Mouse (Mus musculus): ENCODE data around the gene Tmem79. TPM values are rescaled to one million over a fixed set of nuclear protein-coding genes. Genes with fewer than 3 reads are reported as not detected.
A peak's percentile ranks its signal among the peaks of the same experiment; 100 is the strongest.

The Tmem79 gene
- polyA plus RNA-seq, 1 experiment from 2014 or later, result 9.9 TPM

- WGBS, result 80% methylated on average over 6 of the region's 6 CpGs
- ATAC-seq (ENCODE audit: low read depth), result no peak
- Histone ChIP-seq H3K9ac (ENCODE audit: low read depth, low read length) (no peak overlapping the region), H3K4me3 (ENCODE audit: low read depth, low read length) (no peak overlapping the region), H3K4me1 (ENCODE audit: control insufficient read depth, insufficient read depth, low read length) (peaks cover 6% of the 10 kb centered on the region; the same call in 1 of the 2 replicates), H3K36me3 (ENCODE audit: control insufficient read depth, insufficient read depth, low read length) (peaks cover 64% of the 10 kb centered on the region), H3K9me3 (ENCODE audit: control insufficient read depth, low read length) (no peaks in the 10 kb centered on the region), H3K27me3 (replicated peaks; ENCODE audit: control insufficient read depth, insufficient read depth, low read length) (peaks cover 12% of the 10 kb centered on the region), H3K4me2 (ENCODE audit: low read depth, low read length) (no peak overlapping the region), H3K27ac (replicated peaks; ENCODE audit: low read depth, low read length) (no peak overlapping the region)
- no peak for DNase-seq (ENCODE audit: low spot score)
Measured at GRCm38 (mm10) chr3:88361096-88361495, 25.1 kb upstream of the Tmem79 start.

- no peak overlapping the region for H3K27ac ChIP-seq (replicated peaks; ENCODE audit: low read depth, low read length)
- 0 out of 2 replicates have a peak, but pooled peaks cover 2% of the 10 kb centered on the region for H3K27me3 ChIP-seq (replicated peaks; ENCODE audit: control insufficient read depth, insufficient read depth, low read length)
- H3K4me3 ChIP-seq (ENCODE audit: low read depth, low read length), result no peak overlapping the region
- no peak overlapping the region for H3K9ac ChIP-seq (ENCODE audit: low read depth, low read length)
- DNase-seq (ENCODE audit: low spot score) (no peak), ATAC-seq (ENCODE audit: low read depth) (no peak)
- 39% methylated on average over 3 of the region's 3 CpGs for WGBS
- H3K9me3 ChIP-seq (ENCODE audit: control insufficient read depth, low read length), result no peaks in the 10 kb centered on the region
- peaks cover 75% of the 10 kb centered on the region for H3K36me3 ChIP-seq (ENCODE audit: control insufficient read depth, insufficient read depth, low read length)
- no peak overlapping the region for H3K4me2 ChIP-seq (ENCODE audit: low read depth, low read length)
- peaks cover 6% of the 10 kb centered on the region; the same call in 1 of the 2 replicates for H3K4me1 ChIP-seq (ENCODE audit: control insufficient read depth, insufficient read depth, low read length)
Measured at GRCm38 (mm10) chr3:88359989-88360388, 24.0 kb upstream of the Tmem79 start.

DNA sequence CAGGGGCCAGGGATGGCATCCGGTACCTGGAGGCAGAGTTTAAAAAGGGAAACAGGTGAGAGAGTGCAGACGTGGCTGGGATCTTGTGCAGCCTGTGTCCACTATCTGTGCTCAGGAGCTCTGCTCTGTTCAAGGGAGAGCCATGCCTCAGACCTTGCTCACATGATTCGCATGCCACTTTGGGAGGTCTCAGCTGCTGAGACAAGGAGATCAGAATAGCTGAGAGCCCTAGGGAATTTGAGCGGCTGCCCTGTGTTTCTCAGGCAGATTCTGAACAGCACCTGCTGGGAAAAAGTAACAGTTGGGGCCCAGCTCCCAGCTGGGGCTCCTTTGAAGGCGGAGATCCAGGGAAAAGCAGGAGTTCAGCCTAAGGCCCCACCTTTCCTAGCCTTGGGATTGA lies 23.6 kb upstream of the Tmem79 start:
- H3K36me3 ChIP-seq (ENCODE audit: control insufficient read depth, insufficient read depth, low read length), result peaks cover 79% of the 10 kb centered on the region
- H3K9ac ChIP-seq (ENCODE audit: low read depth, low read length), result no peak overlapping the region
- H3K9me3 ChIP-seq (ENCODE audit: control insufficient read depth, low read length), result no peaks in the 10 kb centered on the region
- H3K27me3 ChIP-seq (replicated peaks; ENCODE audit: control insufficient read depth, insufficient read depth, low read length), result no peaks in the 10 kb centered on the region
- no peak overlapping the region for H3K27ac ChIP-seq (replicated peaks; ENCODE audit: low read depth, low read length)
- ATAC-seq (ENCODE audit: low read depth) (peak; percentile 19; the same call in 1 of the 2 replicates), DNase-seq (ENCODE audit: low spot score) (peak; percentile 66)
- H3K4me1 ChIP-seq (ENCODE audit: control insufficient read depth, insufficient read depth, low read length), result 0 out of 2 replicates have a peak, but pooled peaks cover 2% of the 10 kb centered on the region
- no peak overlapping the region for H3K4me3 ChIP-seq (ENCODE audit: low read depth, low read length)
- H3K4me2 ChIP-seq (ENCODE audit: low read depth, low read length), result no peak overlapping the region
- WGBS, result 60% methylated on average over 5 of the region's 5 CpGs

GRCm38 (mm10) chr3:88354396-88355165 lies 18.6 kb upstream of the Tmem79 start:
- Histone ChIP-seq H3K27me3 (replicated peaks; ENCODE audit: control insufficient read depth, insufficient read depth, low read length) (no peaks in the 10 kb centered on the region), H3K27ac (replicated peaks; ENCODE audit: low read depth, low read length) (no peak overlapping the region), H3K4me2 (ENCODE audit: low read depth, low read length) (no peak overlapping the region), H3K4me1 (ENCODE audit: control insufficient read depth, insufficient read depth, low read length) (no peaks in the 10 kb centered on the region), H3K9me3 (ENCODE audit: control insufficient read depth, low read length) (no peaks in the 10 kb centered on the region), H3K4me3 (ENCODE audit: low read depth, low read length) (no peak overlapping the region), H3K36me3 (ENCODE audit: control insufficient read depth, insufficient read depth, low read length) (peaks cover 98% of the 10 kb centered on the region), H3K9ac (ENCODE audit: low read depth, low read length) (no peak overlapping the region)
- ATAC-seq (ENCODE audit: low read depth), result no peak
- WGBS, result 97% methylated on average over 8 of the region's 8 CpGs
- DNase-seq (ENCODE audit: low spot score), result no peak

GRCm38 (mm10) chr3:88352907-88353306 lies 17.0 kb upstream of the Tmem79 start:
- Histone ChIP-seq H3K9ac (ENCODE audit: low read depth, low read length) (no peak overlapping the region), H3K4me2 (ENCODE audit: low read depth, low read length) (no peak overlapping the region), H3K27ac (replicated peaks; ENCODE audit: low read depth, low read length) (no peak overlapping the region), H3K4me3 (ENCODE audit: low read depth, low read length) (no peak overlapping the region), H3K9me3 (ENCODE audit: control insufficient read depth, low read length) (no peaks in the 10 kb centered on the region), H3K36me3 (ENCODE audit: control insufficient read depth, insufficient read depth, low read length) (peaks cover 98% of the 10 kb centered on the region), H3K4me1 (ENCODE audit: control insufficient read depth, insufficient read depth, low read length) (no peaks in the 10 kb centered on the region), H3K27me3 (replicated peaks; ENCODE audit: control insufficient read depth, insufficient read depth, low read length) (no peaks in the 10 kb centered on the region)
- ATAC-seq (ENCODE audit: low read depth) (no peak), DNase-seq (ENCODE audit: low spot score) (no peak)
- 90% methylated on average over 9 of the region's 9 CpGs for WGBS

- no peak overlapping the region for H3K4me2 ChIP-seq (ENCODE audit: low read depth, low read length)
- H3K4me1 ChIP-seq (ENCODE audit: control insufficient read depth, insufficient read depth, low read length), result no peaks in the 10 kb centered on the region
- H3K27me3 ChIP-seq (replicated peaks; ENCODE audit: control insufficient read depth, insufficient read depth, low read length), result no peaks in the 10 kb centered on the region
- H3K27ac ChIP-seq (replicated peaks; ENCODE audit: low read depth, low read length), result no peak overlapping the region
- ATAC-seq (ENCODE audit: low read depth), result no peak
- H3K9ac ChIP-seq (ENCODE audit: low read depth, low read length), result no peak overlapping the region
- H3K4me3 ChIP-seq (ENCODE audit: low read depth, low read length), result no peak overlapping the region
- peaks cover 98% of the 10 kb centered on the region for H3K36me3 ChIP-seq (ENCODE audit: control insufficient read depth, insufficient read depth, low read length)
- H3K9me3 ChIP-seq (ENCODE audit: control insufficient read depth, low read length), result no peaks in the 10 kb centered on the region
- no peak for DNase-seq (ENCODE audit: low spot score)
- 90% methylated on average over 13 of the region's 13 CpGs for WGBS
Measured at GRCm38 (mm10) chr3:88350732-88351131, 14.8 kb upstream of the Tmem79 start.

GRCm38 (mm10) chr3:88339006-88339405 lies 3.1 kb upstream of the Tmem79 start:
- DNase-seq (ENCODE audit: low spot score) (no peak), ATAC-seq (ENCODE audit: low read depth) (no peak)
- Histone ChIP-seq H3K27ac (replicated peaks; ENCODE audit: low read depth, low read length) (no peak overlapping the region), H3K27me3 (replicated peaks; ENCODE audit: control insufficient read depth, insufficient read depth, low read length) (no peaks in the 10 kb centered on the region), H3K9me3 (ENCODE audit: control insufficient read depth, low read length) (no peaks in the 10 kb centered on the region), H3K36me3 (ENCODE audit: control insufficient read depth, insufficient read depth, low read length) (peaks cover 26% of the 10 kb centered on the region), H3K4me2 (ENCODE audit: low read depth, low read length) (no peak overlapping the region), H3K4me1 (ENCODE audit: control insufficient read depth, insufficient read depth, low read length) (peaks cover 5% of the 10 kb centered on the region; the same call in 1 of the 2 replicates), H3K9ac (ENCODE audit: low read depth, low read length) (no peak overlapping the region), H3K4me3 (ENCODE audit: low read depth, low read length) (no peak overlapping the region)
- 73% methylated on average over 3 of the region's 3 CpGs for WGBS

DNA sequence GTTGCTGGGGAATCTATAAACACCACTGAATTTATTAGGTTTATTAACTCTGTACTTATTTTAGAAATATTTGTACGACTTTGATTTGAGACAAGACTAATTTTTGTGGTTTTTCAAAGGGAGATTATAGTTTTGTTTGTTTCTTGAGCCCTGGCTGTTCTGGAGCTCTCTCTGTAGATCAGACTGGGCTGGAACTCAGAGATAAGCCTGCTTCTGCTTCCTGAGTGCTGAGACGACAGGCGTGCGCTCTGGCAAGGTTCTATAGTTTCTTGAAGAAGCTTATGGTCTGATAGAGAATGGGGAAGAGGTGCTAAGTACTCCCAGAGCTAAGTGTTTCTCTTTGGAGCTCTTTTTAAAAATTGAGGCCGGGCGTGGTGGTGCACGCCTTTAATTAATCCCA lies 2.4 kb upstream of the Tmem79 start:
- no peak overlapping the region for H3K4me3 ChIP-seq (ENCODE audit: low read depth, low read length)
- no peak for DNase-seq (ENCODE audit: low spot score)
- ATAC-seq (ENCODE audit: low read depth), result no peak
- H3K4me2 ChIP-seq (ENCODE audit: low read depth, low read length), result no peak overlapping the region
- H3K4me1 ChIP-seq (ENCODE audit: control insufficient read depth, insufficient read depth, low read length), result peaks cover 5% of the 10 kb centered on the region; the same call in 1 of the 2 replicates
- H3K9me3 ChIP-seq (ENCODE audit: control insufficient read depth, low read length), result no peaks in the 10 kb centered on the region
- 89% methylated on average over 7 of the region's 7 CpGs for WGBS
- no peaks in the 10 kb centered on the region for H3K27me3 ChIP-seq (replicated peaks; ENCODE audit: control insufficient read depth, insufficient read depth, low read length)
- H3K27ac ChIP-seq (replicated peaks; ENCODE audit: low read depth, low read length), result no peak overlapping the region
- peaks cover 19% of the 10 kb centered on the region for H3K36me3 ChIP-seq (ENCODE audit: control insufficient read depth, insufficient read depth, low read length)
- H3K9ac ChIP-seq (ENCODE audit: low read depth, low read length), result no peak overlapping the region

Data from embryonic facial prominence, embryonic 14.5 days (tissue).